Mouse (Mus musculus) liver, embryonic 14.5 days (tissue): ENCODE data around the gene Kcnq4.

Source experiments
- CTCF ChIP-seq: IDR thresholded peaks from 2 replicates; pipeline ENCODE4 v1.5.1; 2016; ENCODE audit warnings: antibody characterized with exemption, low read depth, control low read depth
- EP300 ChIP-seq: IDR thresholded peaks from 2 replicates; pipeline ENCODE4 v1.6.1; 2016; ENCODE audit warnings: antibody characterized with exemption, low read depth

DNA sequence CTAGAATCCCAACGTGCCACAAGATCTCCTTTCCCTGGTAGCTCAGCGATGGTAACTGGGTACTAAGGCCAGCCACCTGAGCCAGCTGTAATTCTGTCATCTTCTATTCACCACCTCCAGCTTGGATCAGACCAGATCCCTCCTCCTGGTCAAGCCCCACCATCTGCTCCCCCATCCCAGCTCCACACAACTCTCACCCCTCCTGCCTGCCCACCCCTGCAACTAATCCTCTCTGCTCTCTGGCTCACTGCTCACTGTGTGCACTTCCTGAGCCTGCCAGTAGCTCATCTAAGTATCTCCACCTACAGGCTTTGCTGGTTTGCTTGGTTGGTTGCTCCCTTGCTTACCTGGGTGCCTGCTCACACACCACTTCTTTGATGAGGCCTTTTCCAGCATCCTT lies 26.8 kb downstream of the Kcnq4 start:
- TF ChIP-seq CTCF (no peak), EP300 (no peak)
